Mouse (Mus musculus) CD4-positive, CD25-positive, alpha-beta regulatory T cell (primary cell): ENCODE results near the gene Tmem213. TPM values are rescaled to one million over a fixed set of nuclear protein-coding genes. Genes with fewer than 3 reads are reported as not detected.

Experiments used
- polyA plus RNA-seq: library from polyadenylated mRNA; unstranded; fragments of 100-300 nt; shearing (Covaris generic); gene quantifications from one replicate; pipeline ENCODE4 v1.2.1, GENCODE M21; 2017

Tmem213 gene
- not detected for polyA plus RNA-seq

GRCm38 (mm10) chr6:38109160-38109795 is at the start of gene Tmem213:
Gene Tmem213, plus strand, starts transcription at chr6:38109255.

GRCm38 (mm10) chr6:38124207-38124835 is 15.3 kb downstream of the Tmem213 start, which contains the start of gene Atp6v0a4:
Gene Atp6v0a4, minus strand, starts transcription at chr6:38124586.

Other genes with a start within 250 kb of the Tmem213 start
- gene Trim24, start 238.4 kb upstream of the Tmem213 start, polyA plus RNA-seq, result 22.4 TPM
- 0.13 TPM for gene Svopl, start 62.3 kb upstream of the Tmem213 start, polyA plus RNA-seq
- not detected for gene Atp6v0a4, start 15.3 kb downstream of the Tmem213 start, polyA plus RNA-seq
- 0.12 TPM for gene D630045J12Rik, start 144.8 kb downstream of the Tmem213 start, polyA plus RNA-seq
- 0.68 TPM for gene Zc3hav1l, start 190.0 kb downstream of the Tmem213 start, polyA plus RNA-seq
- gene Zc3hav1, start 245.3 kb downstream of the Tmem213 start, polyA plus RNA-seq, result 104 TPM